Mouse (Mus musculus) stomach, embryonic 16.5 days (tissue): ENCODE results near the gene Rgs3. TPM values are rescaled to one million over a fixed set of nuclear protein-coding genes. Genes with fewer than 3 reads are reported as not detected.

Experiments
- ATAC-seq: fragments of 200-750 bp; cut with Nextera tagmentation; 2 replicates; pipeline ENCODE4 v1.8.0; 2017; ENCODE audit warnings: moderate number of reproducible peaks, moderate TSS enrichment; ENCODE audit not compliant: insufficient read depth, low FRiP score
- H3K27ac ChIP-seq: fragments of 300-500 bp; sonication (generic); 2 replicates; pipeline ENCODE4 v1.5.1; 2014; ENCODE audit warnings: low read length
- H3K27me3 ChIP-seq: fragments of 300-500 bp; sonication (generic); 2 replicates; pipeline ENCODE4 v1.6.1; 2014; ENCODE audit warnings: low read length, control low read depth, mixed read lengths; ENCODE audit not compliant: control insufficient read depth, insufficient read depth
- H3K36me3 ChIP-seq: fragments of 300-500 bp; sonication (generic); 2 replicates; pipeline ENCODE4 v1.6.1; 2014; ENCODE audit warnings: low read length; ENCODE audit not compliant: control insufficient read depth, insufficient read depth
- H3K4me1 ChIP-seq: fragments of 300-500 bp; sonication (generic); 2 replicates; pipeline ENCODE4 v1.6.1; 2014; ENCODE audit warnings: low read length, control low read depth, mixed read lengths; ENCODE audit not compliant: control insufficient read depth, insufficient read depth
- H3K4me2 ChIP-seq: fragments of 300-500 bp; sonication (generic); 2 replicates; pipeline ENCODE4 v1.6.1; 2014; ENCODE audit warnings: low read depth, low read length, mixed read lengths
- H3K4me3 ChIP-seq: fragments of 300-500 bp; sonication (generic); replicated peaks from 2 replicates; pipeline ENCODE4 v1.5.1; 2014; ENCODE audit warnings: mild to moderate bottlenecking, low read length
- H3K9ac ChIP-seq: fragments of 300-500 bp; sonication (generic); 2 replicates; pipeline ENCODE4 v1.6.1; 2014; ENCODE audit warnings: low read length
- H3K9me3 ChIP-seq: fragments of 300-500 bp; sonication (generic); replicated peaks from 2 replicates; pipeline ENCODE4 v1.6.1; 2016; ENCODE audit warnings: low read length, control low read depth; ENCODE audit not compliant: control insufficient read depth
- WGBS: fragments of 180-500 bp; shearing (Covaris S2); extraction: QIAGEN DNeasy Blood & Tissue Kit; methylation state at CpG from one replicate; pipeline ENCODE4 v1.1.7; 2014; 5-methylcytosine and 5-hydroxymethylcytosine counted together
- polyA plus RNA-seq: library from polyadenylated mRNA; unstranded; fragments of >200 nt; fragmentation: Nextera tagmentation; extraction: Ambion mirVana; gene quantifications from 2 replicates; pipeline ENCODE4 v1.2.1, GENCODE M21; 2015

The Rgs3 gene
- polyA plus RNA-seq, 1 experiment from 2014 or later, result 55.2 TPM

DNA sequence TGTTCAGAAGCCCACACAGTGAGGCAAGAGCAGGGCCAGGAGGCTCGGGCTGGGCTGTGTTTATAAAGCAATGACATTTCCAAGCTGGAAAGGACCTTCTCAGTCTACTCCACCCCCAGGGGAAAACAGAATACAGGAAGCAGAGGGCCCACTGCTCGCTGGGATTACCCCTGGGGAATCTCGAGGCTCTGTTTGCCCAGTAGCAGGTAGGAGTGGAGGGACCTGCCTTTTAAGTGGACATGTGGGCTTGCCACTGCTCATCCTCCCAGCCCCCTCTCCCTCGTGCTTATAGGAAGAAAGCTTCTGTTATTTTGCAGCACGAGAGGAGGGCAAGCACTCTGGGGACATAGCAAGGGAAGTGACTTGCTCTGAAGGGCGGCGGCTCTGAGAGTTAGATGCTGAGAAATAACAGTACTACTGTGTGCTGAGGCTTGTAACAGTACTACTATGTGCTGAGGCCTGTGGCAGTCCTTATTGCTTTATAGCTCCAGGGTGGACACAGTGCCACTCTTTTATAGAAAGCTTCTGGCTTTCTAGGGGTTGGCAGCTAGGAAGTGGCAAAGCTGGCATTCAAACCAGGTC lies 91.6 kb downstream of the Rgs3 start:
- Histone ChIP-seq H3K9ac (no peak overlapping the region), H3K36me3 (no peaks in the 10 kb centered on the region), H3K27ac (0 out of 2 replicates have a peak overlapping the region, but pooled peaks have one; percentile 8), H3K4me1 (peaks cover 5% of the 10 kb centered on the region), H3K9me3 (no peaks in the 10 kb centered on the region), H3K27me3 (no peaks in the 10 kb centered on the region), H3K4me2 (no peak overlapping the region), H3K4me3 (no peak overlapping the region)
- no peak for ATAC-seq
- WGBS, result 35% methylated on average over 7 of the region's 7 CpGs

DNA sequence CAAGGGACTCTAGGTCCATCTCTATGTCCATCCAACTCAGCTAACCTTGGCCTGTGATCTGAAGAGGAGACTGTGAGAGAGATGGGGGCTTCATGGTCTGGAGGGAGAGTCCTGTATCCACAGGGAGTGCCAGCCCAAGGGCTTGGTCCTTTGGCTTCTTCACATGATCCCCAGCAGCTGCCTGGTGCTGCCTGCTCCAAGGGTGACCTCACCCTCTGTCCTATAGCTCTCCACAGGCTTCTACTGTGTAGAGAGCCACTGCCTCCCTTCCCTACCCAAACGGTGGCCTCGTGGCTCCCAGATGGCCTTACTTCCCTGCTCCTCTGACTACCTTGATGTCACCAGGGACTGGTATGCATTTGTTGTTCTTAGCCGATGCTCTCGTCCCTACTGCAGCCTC lies 92.6 kb downstream of the Rgs3 start:
- peaks cover 5% of the 10 kb centered on the region for H3K4me1 ChIP-seq
- H3K4me2 ChIP-seq, result no peak overlapping the region
- no peaks in the 10 kb centered on the region for H3K36me3 ChIP-seq
- no peak overlapping the region for H3K27ac ChIP-seq
- H3K9me3 ChIP-seq, result no peaks in the 10 kb centered on the region
- H3K9ac ChIP-seq, result no peak overlapping the region
- WGBS, result 64% methylated on average over 4 of the region's 4 CpGs
- ATAC-seq, result no peak
- H3K27me3 ChIP-seq, result no peaks in the 10 kb centered on the region
- H3K4me3 ChIP-seq, result no peak overlapping the region

DNA sequence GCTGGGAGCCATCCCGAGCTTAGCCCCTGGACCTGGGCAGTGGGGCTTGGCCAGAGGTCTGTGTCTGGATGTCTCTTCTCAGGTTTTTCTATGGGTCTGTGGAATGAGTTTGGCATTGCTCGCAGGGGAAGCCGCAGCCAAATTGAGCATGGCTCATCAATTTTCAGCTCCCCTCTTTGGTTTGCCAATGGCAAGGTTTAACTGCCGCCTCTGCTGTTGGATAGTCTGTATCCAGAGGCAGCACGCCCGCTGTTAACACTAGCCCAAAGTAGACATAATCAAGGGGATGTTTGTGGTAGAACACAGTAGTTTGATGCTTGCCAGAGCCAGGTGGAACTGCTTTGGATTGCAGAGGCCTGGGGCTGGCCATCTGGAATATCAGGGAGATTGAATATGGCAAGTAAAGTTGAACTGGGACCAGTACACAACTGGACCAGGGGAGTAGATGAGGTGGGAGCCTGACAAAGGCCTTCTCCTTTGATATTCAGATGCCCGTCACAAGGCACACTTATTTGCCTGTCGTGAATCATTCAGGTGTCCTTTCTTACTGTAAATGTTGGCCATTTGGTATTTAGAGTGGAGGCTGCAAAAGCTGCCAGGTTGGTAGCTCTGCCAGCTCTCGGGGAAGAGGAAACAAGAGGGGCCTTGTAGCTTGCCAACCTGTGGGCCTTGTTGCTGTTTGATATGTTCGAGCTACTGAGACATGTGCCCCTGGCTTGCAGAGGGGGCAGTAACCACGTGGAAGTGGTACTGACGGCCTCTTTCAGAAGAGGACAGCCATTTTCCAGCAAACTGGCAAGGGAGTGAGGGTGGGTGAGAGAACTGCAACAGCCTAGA lies 93.5 kb downstream of the Rgs3 start:
- Histone ChIP-seq H3K9me3 (no peaks in the 10 kb centered on the region), H3K4me1 (peaks cover 5% of the 10 kb centered on the region), H3K36me3 (no peaks in the 10 kb centered on the region), H3K9ac (no peak overlapping the region), H3K27me3 (no peaks in the 10 kb centered on the region), H3K4me3 (no peak overlapping the region), H3K27ac (no peak overlapping the region), H3K4me2 (no peak overlapping the region)
- no peak for ATAC-seq
- WGBS, result 83% methylated on average over 12 of the region's 12 CpGs

DNA sequence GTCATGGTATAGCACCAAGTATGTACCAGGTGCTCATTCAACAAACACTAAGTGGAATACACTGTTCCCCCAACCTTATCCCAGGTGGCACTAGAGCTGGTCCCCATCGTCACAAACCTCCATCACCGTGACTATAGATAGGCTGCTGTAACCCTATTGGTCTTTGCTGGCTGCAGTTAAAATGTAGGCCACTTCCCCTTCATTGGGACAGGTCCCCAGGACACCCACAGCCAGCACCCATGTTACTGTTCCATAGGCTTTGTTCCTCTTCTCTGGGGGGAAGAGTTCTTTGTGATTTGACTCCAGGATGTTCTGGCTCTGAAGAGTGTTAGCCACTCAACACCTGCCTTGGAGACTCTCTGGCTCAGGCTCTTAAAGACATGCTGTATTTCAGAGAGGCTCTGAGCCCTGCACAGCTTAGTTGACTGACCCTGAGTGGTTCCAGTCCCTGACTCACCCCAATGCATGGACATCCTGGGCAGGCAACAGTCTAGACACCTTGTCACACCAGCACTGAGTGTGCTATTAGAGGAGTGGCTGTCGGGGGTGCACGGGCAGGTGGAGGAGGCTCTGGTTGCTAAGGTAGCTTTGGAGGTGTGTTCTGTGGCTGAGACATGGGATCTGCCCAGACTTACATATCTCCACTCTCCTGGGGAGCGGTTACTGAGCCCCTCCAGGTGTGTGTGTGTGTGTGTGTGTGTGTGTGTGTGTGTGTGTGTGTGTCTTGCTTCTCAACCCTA lies 94.4 kb downstream of the Rgs3 start:
- H3K4me1 ChIP-seq, result peaks cover 5% of the 10 kb centered on the region
- H3K27me3 ChIP-seq, result no peaks in the 10 kb centered on the region
- no peaks in the 10 kb centered on the region for H3K36me3 ChIP-seq
- WGBS, result 74% methylated on average over 5 of the region's 5 CpGs
- peak; percentile 58 for ATAC-seq
- H3K9me3 ChIP-seq, result no peaks in the 10 kb centered on the region
- H3K4me2 ChIP-seq, result no peak overlapping the region
- no peak overlapping the region for H3K4me3 ChIP-seq
- no peak overlapping the region for H3K27ac ChIP-seq
- H3K9ac ChIP-seq, result no peak overlapping the region

DNA sequence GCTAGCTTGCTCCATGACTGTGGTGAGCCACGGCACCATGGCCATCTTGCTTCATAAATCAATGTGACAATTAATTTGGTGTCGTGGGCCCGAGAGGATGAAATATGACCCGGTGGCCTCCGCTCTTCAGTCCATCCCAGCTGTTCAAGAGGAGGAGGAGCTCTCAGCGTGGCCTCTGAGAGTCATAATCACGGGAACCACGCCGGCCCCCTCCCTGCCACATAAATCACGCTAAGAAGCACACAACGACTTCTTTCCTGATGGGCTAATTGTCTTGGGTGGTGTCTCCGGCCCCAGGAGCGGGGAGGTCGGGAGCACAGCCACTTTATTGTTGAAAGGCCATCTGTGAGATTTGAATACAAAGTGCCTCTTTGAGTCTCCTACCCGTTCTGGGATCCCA lies 99.6 kb downstream of the Rgs3 start:
- Histone ChIP-seq H3K36me3 (no peaks in the 10 kb centered on the region), H3K27me3 (no peaks in the 10 kb centered on the region), H3K4me1 (peaks cover 48% of the 10 kb centered on the region), H3K9me3 (no peaks in the 10 kb centered on the region), H3K9ac (no peak overlapping the region), H3K27ac (peak overlapping the region; percentile 89; the same call in 1 of the 2 replicates), H3K4me2 (no peak overlapping the region), H3K4me3 (no peak overlapping the region)
- 33% methylated on average over 15 of the region's 15 CpGs for WGBS
- ATAC-seq, result no peak

DNA sequence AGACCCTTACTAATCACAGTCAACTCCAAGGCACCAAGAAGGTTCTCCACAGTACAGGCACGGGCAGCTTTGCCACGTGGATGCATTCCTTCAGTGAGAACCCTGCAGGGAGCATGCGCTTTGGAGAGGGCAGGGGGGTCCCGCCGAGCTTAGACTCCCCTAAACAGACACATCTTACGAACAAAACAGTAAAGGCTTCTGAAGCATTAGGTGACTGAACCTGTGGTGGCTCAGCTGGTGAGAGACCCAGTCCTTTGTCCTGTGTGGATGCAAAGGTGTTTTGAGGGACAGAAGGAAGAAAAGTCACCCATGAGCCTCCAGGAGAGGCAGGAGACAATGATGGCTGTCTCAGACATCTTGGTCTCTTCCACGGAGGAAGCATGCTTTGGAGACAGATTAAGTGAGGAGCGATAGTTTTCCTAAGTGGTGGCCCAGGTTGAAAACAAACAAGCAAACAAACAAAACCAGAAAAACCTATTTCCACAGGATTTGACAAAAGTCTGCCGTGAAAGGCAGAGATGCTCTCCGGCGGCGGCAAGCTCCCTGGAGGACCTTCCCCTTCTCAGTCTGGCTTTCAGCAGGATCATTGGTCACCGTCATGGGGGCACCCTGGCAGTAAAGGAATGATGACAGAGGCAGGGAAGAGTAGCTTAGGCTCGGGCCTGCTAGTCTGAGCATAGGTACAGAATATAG lies 100.4 kb downstream of the Rgs3 start:
- H3K4me2 ChIP-seq, result peak overlapping the region; percentile 16; the same call in 1 of the 2 replicates
- H3K36me3 ChIP-seq, result no peaks in the 10 kb centered on the region
- no peak overlapping the region; the same call in 1 of the 2 replicates for H3K9ac ChIP-seq
- no peak overlapping the region for H3K4me3 ChIP-seq
- H3K27ac ChIP-seq, result peak overlapping the region; percentile 89
- 28% methylated on average over 14 of the region's 14 CpGs for WGBS
- H3K27me3 ChIP-seq, result no peaks in the 10 kb centered on the region
- H3K4me1 ChIP-seq, result peaks cover 46% of the 10 kb centered on the region
- H3K9me3 ChIP-seq, result no peaks in the 10 kb centered on the region
- ATAC-seq, result no peak; the same call in 1 of the 2 replicates

DNA sequence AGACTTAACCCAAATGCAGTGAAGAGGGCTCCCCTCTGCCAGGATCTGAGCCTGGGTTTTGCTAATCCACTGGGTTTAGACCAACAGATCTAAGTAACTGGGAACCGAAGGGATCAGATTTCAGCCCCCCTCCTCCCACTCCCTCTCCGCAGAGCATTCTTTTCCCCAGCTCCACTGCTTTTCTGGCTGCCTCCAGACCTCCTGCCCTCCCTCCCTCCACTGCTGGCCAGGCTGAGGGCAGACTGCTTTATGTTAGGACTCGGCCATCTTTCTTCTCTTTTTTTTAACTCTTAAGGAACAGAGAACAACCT lies 100.9 kb downstream of the Rgs3 start:
- no peaks in the 10 kb centered on the region for H3K36me3 ChIP-seq
- no peak overlapping the region for H3K9ac ChIP-seq
- peak; percentile 83 for ATAC-seq
- WGBS, result 5% methylated on average over 3 of the region's 3 CpGs
- H3K4me3 ChIP-seq, result no peak overlapping the region
- peaks cover 46% of the 10 kb centered on the region for H3K4me1 ChIP-seq
- H3K27ac ChIP-seq, result peak overlapping the region; percentile 89
- H3K27me3 ChIP-seq, result no peaks in the 10 kb centered on the region
- H3K9me3 ChIP-seq, result no peaks in the 10 kb centered on the region
- peak overlapping the region; percentile 16; the same call in 1 of the 2 replicates for H3K4me2 ChIP-seq

DNA sequence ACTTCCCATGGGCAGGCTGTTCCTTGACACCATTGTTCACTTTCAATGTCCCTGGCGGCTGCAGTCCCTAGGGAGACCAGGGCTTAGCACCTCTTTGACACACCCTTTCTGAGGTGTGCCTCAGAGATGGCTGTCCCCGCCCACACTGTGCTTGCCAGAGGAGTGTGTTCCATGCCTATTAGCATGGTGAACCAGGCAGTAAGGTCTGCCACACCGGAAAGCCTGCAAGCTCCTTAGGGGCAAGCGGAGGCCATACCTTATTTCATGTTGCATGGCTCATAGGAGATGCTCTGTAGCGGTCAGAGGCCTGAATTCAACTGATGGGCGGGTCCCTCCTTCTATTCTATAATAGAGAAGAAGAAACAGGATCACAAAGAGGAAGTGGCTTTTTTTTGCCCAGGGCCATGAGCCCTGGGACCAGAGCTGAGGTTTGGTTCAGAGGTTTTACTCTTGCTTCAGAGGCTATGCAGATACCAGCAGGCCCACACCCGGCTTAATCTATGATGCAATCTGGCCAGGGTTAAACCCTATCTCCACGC lies 101.7 kb downstream of the Rgs3 start:
- peak; percentile 69 for ATAC-seq
- H3K36me3 ChIP-seq, result no peaks in the 10 kb centered on the region
- H3K27me3 ChIP-seq, result no peaks in the 10 kb centered on the region
- H3K4me3 ChIP-seq, result no peak overlapping the region
- peak overlapping the region; percentile 89 for H3K27ac ChIP-seq
- no peak overlapping the region for H3K9ac ChIP-seq
- H3K9me3 ChIP-seq, result no peaks in the 10 kb centered on the region
- no peak overlapping the region for H3K4me2 ChIP-seq
- peaks cover 46% of the 10 kb centered on the region for H3K4me1 ChIP-seq
- WGBS, result 68% methylated on average over 8 of the region's 8 CpGs
